Mouse (Mus musculus) G1E (cell line): Measurements from ENCODE around the gene Cln6.

Experiments
- CTCF ChIP-seq: IDR thresholded peaks from 2 replicates; pipeline ENCODE4 v1.5.1; 2012; ENCODE audit warnings: low read depth, low read length, inconsistent platforms, mixed read lengths
- GATA1 ChIP-seq: IDR thresholded peaks from 2 replicates; pipeline ENCODE4 v1.6.1; 2012; ENCODE audit warnings: borderline replicate concordance, low read length, inconsistent platforms, mixed read lengths
- POLR2AphosphoS5 ChIP-seq: IDR thresholded peaks from 2 replicates; pipeline ENCODE4 v1.6.1; 2012; ENCODE audit warnings: low read depth, low read length, inconsistent platforms; ENCODE audit not compliant: insufficient replicate concordance
- TAL1 ChIP-seq: conservative IDR thresholded peaks from 2 replicates; pipeline ENCODE4 v1.6.1; 2012; ENCODE audit warnings: low read depth, low read length, inconsistent platforms, mixed read lengths

GRCm38 (mm10) chr9:62816323-62817098 lies 22.1 kb upstream of the Cln6 start:
- TF ChIP-seq CTCF: no peak
- no peak for TF ChIP-seq GATA1
- TF ChIP-seq TAL1: no peak
- TF ChIP-seq POLR2AphosphoS5: no peak
